Mouse (Mus musculus) spleen, adult 12 weeks (tissue): Measurements from ENCODE around the gene Slamf8.

Experiments
- DNase-seq: peaks from one replicate; pipeline ENCODE4 v3.0.0; 2022; ENCODE audit warnings: low spot score

Gene Slamf8

GRCm38 (mm10) chr1:172590385-172590784, at the start of gene Slamf8:
Gene Slamf8, minus strand, starts transcription at chr1:172590568.
- DNase-seq, result no peak

GRCm38 (mm10) chr1:172638781-172639180, 48.4 kb upstream of the Slamf8 start:
- DNase-seq, result no peak

GRCm38 (mm10) chr1:172637801-172638200, 47.4 kb upstream of the Slamf8 start:
- DNase-seq, result no peak

- DNase-seq, result no peak
Observed at GRCm38 (mm10) chr1:172636266-172636665, 45.9 kb upstream of the Slamf8 start.

GRCm38 (mm10) chr1:172635258-172635657, 44.9 kb upstream of the Slamf8 start:
- DNase-seq, result no peak

- no peak for DNase-seq
Observed at GRCm38 (mm10) chr1:172634136-172634535, 43.8 kb upstream of the Slamf8 start.

GRCm38 (mm10) chr1:172632451-172633326, 42.3 kb upstream of the Slamf8 start, which contains the start of gene Dusp23:
Gene Dusp23, minus strand, starts transcription at chr1:172632962.
- peak; percentile 85 for DNase-seq

- DNase-seq, result no peak
Observed at GRCm38 (mm10) chr1:172631721-172632120, 41.4 kb upstream of the Slamf8 start.

- no peak for DNase-seq
Observed at GRCm38 (mm10) chr1:172629831-172630230, 39.5 kb upstream of the Slamf8 start.

- DNase-seq, result no peak
Observed at GRCm38 (mm10) chr1:172626306-172626705, 35.9 kb upstream of the Slamf8 start.

GRCm38 (mm10) chr1:172624081-172624480, 33.7 kb upstream of the Slamf8 start:
- no peak for DNase-seq

- no peak for DNase-seq
Observed at GRCm38 (mm10) chr1:172623599-172623998, 33.2 kb upstream of the Slamf8 start.

GRCm38 (mm10) chr1:172619235-172619634, 28.9 kb upstream of the Slamf8 start:
- peak; percentile 12 for DNase-seq

GRCm38 (mm10) chr1:172618141-172618540, 27.8 kb upstream of the Slamf8 start:
- DNase-seq, result no peak

GRCm38 (mm10) chr1:172617365-172618076, 27.2 kb upstream of the Slamf8 start:
- DNase-seq, result no peak

- DNase-seq, result no peak
Observed at GRCm38 (mm10) chr1:172616537-172617300, 26.4 kb upstream of the Slamf8 start.

- no peak for DNase-seq
Observed at GRCm38 (mm10) chr1:172615412-172615811, 25.0 kb upstream of the Slamf8 start.

GRCm38 (mm10) chr1:172614654-172615053, 24.3 kb upstream of the Slamf8 start:
- no peak for DNase-seq

- no peak for DNase-seq
Observed at GRCm38 (mm10) chr1:172612745-172613144, 22.4 kb upstream of the Slamf8 start.

- no peak for DNase-seq
Observed at GRCm38 (mm10) chr1:172611304-172611703, 20.9 kb upstream of the Slamf8 start.

- no peak for DNase-seq
Observed at GRCm38 (mm10) chr1:172602326-172602725, 12.0 kb upstream of the Slamf8 start, which contains the start of gene Fcrl6. Gene Fcrl6, minus strand, starts transcription at chr1:172602551.

GRCm38 (mm10) chr1:172594495-172594894, 4.1 kb upstream of the Slamf8 start:
- no peak for DNase-seq
